Mouse (Mus musculus) urinary bladder, postnatal 10 days (tissue): Measurements from ENCODE around the gene Snx29.
A peak's percentile ranks its signal among the peaks of the same experiment; 100 is the strongest.
"Not testable (repeated sequence)": the region's sequence is repeated elsewhere in the genome, so short reads cannot be mapped to it uniquely, and the experiment has no call there.

Source experiments
- DNase-seq: peaks from one replicate; pipeline ENCODE4 v3.0.0; 2022; ENCODE audit warnings: low spot score

The Snx29 gene

DNA sequence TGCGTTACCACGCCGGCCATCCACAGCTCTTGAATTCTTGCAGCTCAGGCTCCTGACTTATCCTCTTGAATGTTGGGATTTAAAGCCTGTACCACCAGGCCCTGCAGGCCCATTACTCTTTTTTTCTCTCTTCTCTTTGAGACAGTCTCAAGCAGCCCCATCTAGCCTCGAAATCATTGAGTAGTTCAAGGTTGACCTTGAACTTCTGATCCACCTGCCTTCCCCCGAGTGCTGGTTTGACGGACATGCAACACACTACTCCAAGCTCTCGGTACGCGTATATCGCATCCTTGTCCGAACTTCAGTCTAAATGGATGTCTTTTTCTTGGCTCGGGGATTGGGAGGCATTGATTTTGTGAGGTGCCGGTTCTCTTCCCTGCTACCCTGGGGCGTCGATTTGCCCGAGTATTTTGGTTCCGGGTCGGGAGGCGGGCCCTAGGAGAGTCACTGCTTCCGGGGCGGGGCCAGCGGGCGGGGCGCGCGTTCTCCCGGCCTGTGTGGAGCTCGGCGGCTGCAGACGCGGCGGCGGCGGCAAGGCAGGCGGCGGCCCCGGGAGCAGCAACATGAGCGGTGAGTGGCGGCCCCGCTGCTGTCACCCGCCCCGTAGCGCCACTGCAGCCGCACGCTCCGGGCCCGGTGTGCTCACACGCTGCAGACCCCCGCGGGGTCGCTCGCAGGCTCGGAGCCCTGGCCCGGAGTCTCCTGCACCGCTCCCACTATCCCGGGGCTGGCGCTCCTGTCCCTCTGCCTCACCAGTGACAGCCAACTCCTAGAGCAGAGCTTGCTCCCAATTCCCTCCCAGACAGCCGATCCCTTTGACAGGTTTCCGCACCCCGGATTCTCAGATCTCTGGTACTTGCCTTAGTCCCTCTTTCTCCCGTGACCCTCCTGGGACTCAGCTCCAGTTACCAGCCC lies at the start of gene Snx29:
Gene Snx29, plus strand, starts transcription at position 500 of the 915 bp plus-strand sequence.
- peak; percentile 95 for DNase-seq

DNA sequence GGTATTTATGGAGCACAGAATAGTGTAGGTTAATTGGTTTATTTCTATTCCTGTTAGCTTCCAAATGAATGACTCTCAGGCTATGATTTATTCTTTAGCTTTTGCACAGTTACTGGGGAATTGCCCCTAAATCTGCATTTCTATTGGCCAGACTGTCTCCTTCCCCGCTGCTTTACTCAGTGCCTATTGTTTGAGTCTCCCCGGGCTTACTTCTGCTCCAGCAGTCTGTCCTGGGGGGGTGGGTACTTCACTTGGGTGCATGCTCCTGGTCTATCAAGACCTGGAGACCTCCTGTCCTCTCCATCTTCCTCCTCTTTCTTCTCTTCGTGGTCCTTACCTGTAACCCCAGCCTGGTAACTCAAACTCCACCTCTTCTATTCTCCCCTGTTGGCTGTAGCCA lies 45.8 kb upstream of the Snx29 start:
- DNase-seq, result no peak

DNA sequence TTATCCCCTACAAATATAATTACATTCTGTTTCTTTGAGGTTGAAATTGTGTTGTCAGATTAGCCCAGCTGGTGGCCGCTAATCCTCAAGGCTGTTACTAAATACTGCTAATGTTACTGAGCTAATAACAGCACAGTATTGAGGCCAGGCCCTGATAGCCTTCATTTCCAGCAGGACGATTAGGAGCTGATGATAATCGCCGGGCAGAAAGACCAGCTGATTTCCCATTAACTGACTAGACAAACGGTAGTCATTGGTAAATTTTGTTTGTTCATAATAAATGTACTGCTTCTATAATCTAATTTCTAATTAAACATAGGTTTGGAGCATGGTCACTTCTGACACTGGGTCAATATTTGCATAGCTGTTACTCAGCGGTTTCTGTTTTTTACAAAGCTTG lies 43.9 kb upstream of the Snx29 start:
- no peak for DNase-seq

DNA sequence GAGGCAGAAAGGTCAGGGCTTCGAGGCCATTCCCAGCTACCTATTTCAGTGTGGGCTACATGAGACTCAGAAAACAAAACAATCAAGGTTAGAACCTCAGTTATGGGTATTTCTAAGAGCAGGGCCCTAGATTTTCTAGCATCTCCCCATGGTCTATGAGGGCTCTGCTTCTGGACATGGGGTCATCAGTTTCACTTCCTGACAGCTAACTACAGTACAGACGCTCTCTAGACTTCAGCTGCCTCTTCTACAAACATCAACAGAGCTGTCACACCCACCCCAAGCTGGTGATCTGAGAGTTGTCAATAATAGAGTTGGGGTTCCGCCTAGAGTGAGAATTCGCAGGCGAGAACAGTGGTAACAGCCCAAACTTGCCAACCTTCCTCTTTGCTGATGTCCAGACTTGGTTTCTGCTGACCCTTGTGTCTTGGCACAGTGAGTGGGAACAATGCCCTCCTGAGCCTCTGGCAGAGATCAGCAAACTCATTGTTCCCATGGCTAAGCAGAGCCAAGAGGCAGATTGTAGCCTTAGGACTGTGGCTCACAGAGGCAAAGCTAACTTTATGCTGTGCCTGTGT lies 40.0 kb upstream of the Snx29 start:
- DNase-seq, result no peak

DNA sequence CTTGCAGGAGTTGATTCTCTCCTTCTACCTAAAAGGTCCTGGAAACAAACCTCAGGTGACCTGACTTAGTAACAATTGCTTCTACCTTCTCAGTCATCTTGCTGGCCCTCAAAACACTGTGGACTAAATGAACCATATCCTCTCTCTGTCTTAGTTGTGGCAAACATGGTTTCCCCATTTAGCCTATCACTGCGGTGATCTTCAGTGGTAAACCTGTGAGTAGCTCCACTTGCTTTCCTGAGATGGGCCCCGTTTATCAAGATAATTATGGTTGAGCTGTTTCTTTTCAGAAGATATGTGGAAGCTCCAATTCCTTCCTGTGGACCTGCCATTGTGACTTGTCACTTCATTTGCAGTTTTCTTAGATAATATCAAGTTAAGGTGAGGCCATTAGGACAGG lies 37.8 kb upstream of the Snx29 start:
- no peak for DNase-seq

- no peak for DNase-seq
Measured at GRCm38 (mm10) chr16:11285949-11286348, 36.8 kb upstream of the Snx29 start.

DNA sequence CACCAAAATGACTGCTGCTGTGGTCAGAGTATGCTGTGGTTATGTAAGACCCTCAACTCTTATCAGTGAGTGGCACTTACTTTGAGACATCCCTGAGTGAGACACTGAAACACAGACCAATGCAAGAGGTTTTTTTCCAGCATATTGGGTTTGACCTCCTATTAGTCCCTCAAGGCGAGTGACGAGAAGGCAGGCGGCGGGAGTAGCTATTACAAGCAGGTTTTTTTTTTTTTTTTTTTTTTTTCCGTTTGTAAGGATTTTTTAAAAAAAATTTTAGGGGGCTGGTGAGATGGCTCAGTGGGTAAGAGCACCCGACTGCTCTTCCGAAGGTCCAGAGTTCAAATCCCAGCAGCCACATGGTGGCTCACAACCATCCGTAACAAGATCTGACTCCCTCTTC lies 33.8 kb upstream of the Snx29 start:
- not testable (repeated sequence) for DNase-seq

DNA sequence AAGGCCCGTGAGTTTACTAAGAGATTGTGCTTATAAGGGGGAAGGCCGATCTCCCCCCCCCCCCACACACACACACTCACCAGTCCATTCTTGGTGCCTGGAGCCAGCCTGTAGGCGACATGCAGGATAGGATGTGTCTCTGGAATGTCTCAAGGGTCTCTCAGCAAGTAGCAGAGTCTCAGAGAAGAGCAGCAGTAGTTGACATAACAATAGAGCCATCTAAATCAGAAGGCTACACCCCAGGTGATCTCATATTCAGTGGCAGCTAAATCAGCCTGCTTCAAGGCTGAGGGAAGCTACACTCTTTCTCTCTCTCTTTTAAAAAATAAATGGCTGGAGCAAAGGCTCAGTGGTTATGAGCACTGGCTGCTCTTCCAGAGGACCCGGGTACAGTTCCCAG lies 27.1 kb upstream of the Snx29 start:
- DNase-seq, result not testable (repeated sequence)

- not testable (repeated sequence) for DNase-seq
Measured at GRCm38 (mm10) chr16:11297700-11298099, 25.0 kb upstream of the Snx29 start.

- DNase-seq, result no peak
Measured at GRCm38 (mm10) chr16:11303741-11304140, 19.0 kb upstream of the Snx29 start.

DNA sequence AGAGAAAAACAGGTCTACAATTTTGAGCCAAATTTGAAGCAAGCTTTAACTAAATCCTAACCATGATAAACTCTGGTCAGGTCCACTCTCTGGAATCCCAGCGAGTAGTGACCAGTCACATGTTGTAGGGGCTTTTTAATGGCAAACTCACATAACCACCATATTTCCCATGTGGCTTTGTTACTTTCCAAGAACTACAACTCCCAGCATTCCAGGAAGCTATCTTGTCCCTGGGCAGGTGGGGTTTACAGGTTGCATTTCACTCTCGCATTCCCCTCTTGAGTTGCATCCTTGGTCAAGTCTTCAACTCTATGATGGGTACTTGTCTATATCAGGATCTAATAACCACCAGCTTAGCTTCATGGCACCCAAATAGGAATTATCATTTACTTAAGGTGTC lies 17.2 kb upstream of the Snx29 start:
- no peak for DNase-seq

GRCm38 (mm10) chr16:11313512-11313911 lies 9.2 kb upstream of the Snx29 start, which contains the start of gene Tnfrsf17:
Gene Tnfrsf17 (plus strand): TSS chr16:11313812.
- no peak for DNase-seq

DNA sequence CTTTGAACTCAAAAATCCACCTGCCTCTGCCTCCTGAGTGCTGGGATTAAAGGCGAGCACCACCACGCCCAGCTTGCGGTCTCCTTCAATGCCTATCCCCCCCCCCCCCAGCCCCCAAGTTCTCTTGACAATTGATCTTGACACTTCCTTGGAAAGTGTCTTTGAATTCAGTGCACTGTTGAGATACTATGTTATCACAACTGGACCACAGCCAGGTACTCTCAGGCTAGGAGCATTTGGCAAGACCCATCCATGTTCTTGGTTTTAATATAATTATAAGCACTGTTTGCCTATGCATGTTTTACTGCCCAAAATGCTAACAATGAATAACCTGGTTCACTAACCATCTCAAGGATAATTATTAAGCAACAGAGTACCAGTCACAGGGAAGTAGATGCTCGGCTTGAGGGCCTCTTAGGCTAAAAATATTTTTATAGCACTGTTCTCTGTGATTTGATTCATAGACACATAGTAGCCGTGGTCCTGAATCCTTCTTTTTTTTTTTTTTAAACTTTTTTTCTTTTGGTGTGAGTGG lies 6.9 kb upstream of the Snx29 start:
- DNase-seq, result no peak

- DNase-seq, result no peak
Measured at GRCm38 (mm10) chr16:11316748-11317147, 6.0 kb upstream of the Snx29 start.

GRCm38 (mm10) chr16:11317324-11317723 lies 5.4 kb upstream of the Snx29 start:
- no peak for DNase-seq

DNA sequence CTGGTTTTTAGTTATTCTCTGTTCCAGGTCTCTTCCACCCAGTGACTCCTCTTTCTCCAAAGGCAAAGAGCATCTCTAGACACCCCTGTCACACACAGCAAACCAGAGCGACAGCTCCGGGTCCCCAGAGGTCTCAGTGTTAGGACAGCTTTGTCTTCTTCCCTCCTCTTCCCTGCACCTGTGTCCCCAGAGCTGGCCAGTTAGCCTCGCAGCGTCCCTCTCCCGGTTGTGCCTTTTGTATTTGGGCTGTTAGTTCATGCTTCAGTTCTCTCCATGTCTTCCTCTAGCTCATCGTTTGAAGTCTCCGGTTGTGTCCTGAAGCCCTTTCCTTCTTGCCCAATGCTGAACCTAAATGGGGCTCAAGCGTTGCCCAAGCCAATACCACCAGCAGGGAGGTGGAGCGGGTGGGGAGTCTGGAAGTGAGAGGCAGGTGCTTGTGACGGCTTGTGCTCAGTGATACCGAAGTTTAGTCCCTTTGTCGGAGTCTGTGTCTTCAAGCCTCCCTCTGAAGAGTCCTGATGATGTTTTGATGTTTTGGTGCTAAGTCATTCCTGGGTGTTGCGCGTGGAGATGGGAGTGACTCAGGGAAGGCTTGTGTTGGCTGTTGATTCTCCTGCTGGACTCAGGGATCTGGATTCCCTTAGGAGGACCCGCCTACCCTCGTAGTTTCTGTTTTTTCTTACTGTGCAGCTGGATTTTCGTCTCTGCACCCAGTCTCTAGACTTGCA lies 780 bp downstream of the Snx29 start:
- DNase-seq, result no peak

- DNase-seq, result no peak
Measured at GRCm38 (mm10) chr16:11330081-11330800, 7.5 kb downstream of the Snx29 start.

DNA sequence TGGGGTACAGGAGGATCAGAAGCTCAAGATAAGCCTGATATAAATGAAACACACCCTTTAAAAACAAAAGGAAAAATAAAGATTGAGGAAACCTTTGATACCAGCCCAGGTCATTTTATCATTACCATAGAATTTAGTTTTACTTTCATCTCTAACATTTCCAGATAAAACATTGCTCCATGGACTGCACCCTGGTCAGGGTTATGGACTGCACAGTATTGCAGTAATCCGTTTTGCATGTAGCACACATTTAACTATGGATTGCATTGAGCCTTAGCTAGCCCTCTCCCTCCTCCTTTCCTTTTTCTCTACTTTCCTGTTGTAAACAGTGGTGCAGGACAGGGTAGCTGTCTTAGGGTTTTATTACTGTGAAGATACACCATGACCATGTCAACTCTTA lies 8.3 kb downstream of the Snx29 start:
- no peak for DNase-seq

GRCm38 (mm10) chr16:11343292-11343815 lies 20.6 kb downstream of the Snx29 start:
- DNase-seq, result no peak

DNA sequence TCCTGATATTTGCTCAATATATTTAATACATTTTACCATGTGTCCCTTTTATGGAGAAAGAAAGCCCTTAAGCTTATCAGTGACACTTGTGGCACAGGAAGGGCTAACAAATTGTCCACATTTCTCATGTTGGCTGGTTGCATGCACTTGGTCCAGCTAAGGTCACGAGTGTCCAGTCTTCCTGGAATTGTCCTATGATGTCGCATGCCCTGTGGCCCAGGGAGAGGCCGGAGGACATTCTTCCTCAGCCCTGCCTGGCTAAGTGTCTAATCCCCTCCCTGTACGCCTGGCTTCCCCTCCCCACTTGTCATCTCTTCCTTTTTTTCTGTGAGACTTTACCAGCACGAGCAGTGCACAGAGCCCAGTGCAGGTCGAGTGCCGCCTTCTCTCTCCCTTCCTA lies 29.2 kb downstream of the Snx29 start:
- DNase-seq, result no peak

- no peak for DNase-seq
Measured at GRCm38 (mm10) chr16:11359173-11359572, 36.5 kb downstream of the Snx29 start.

DNA sequence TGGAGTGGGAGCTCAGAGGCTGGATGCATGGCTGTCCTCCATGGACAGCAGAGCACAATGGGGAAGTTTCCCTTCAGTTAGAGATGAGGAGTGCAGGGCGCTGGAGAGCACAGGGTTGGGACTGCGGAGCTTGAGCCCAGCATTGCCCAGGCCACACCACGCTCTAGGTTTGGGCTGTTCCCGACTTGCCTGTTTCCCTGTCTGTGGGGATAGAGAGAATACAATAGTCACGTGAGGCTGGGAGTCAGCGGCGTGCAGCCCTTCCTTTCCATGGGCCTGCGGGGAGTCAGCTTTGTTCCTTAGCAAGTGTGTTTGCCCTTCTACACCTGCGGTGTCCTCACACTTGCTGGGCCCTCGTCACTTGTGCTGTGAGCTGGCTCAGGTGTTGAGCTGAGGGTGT lies 37.2 kb downstream of the Snx29 start:
- no peak for DNase-seq
